Mouse (Mus musculus) layer of hippocampus, postnatal 36 days (tissue): Measurements from ENCODE around the gene Tacc2. TPM values are rescaled to one million over a fixed set of nuclear protein-coding genes. Genes with fewer than 3 reads are reported as not detected.
"Not testable (repeated sequence)": the region's sequence is repeated elsewhere in the genome, so short reads cannot be mapped to it uniquely, and the experiment has no call there.

Experiments used
- DNase-seq, 2 experiments: peaks; one replicate each; pipeline ENCODE4 v3.0.0; 2022
- total RNA-seq, 2 experiments: library from RNA; stranded (reverse); gene quantifications; 2 replicates each; pipeline ENCODE4 v1.2.3; 2021

The Tacc2 gene
- total RNA-seq, 2 experiments from 2014 or later: 73.1 to 82.4 TPM

DNA sequence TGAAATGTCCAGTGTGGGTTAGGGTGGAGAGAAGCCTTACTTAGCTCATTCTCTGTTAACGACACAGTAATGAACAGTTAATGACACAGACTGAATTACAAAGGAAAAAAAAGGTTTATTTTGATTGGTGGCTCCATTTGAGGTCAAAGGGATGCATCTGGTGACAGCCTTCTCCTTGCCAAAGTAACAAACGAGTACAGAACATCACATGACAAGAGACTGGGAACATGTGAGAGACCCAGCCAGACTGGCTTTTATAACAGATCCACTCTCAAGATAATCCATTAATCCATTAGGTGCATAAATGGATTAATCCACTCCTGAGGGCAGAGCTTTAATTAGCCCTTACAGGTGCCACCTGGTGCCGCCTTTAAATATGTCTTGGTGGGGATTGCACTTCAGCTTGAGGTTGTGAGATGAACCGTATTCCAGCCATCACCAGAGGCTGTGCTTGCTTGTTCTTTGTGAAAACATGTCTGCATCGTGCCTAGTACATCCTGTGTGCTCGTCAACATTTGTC, 75.9 kb downstream of the Tacc2 start:
- DNase-seq: no peak

DNA sequence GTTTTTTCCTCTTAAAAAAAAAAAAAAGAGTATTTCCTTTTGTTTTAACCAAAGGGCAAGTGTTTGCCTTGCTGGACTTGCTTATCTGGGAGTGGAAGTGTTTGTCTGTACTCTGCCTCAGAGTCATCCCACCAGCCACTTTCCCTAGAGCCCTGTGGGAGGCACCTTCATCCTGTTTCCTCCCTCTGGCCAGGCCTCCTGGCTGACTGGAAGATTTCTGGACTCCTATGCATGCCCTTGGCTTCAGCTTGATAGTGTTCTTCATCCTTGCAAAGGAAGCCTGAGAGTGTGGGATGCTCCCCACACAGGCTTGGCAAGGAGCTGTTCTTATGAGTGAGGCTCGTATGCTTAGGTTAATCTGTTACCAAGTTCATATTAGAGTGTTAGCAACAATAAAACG, 77.3 kb downstream of the Tacc2 start:
- no peak for DNase-seq

DNA sequence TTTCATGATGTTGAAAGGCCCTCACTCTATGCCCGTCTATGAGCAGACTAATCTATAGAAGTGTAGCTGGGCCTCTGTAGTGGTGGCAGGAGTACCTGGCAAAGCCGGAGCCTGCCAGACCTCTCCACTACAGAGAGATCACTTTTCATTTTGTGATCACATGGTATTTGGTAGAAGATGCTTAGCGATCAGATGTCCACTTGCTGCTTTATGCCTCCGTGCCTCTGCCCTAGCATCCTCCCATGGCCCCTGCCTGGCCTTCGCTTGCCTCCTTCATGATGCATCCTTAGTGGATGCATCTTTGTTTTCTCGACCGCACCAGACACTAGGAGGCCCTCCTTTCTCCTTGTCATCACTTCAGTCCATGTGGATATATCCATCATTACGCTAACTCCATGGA, 79.7 kb downstream of the Tacc2 start:
- no peak for DNase-seq

DNA sequence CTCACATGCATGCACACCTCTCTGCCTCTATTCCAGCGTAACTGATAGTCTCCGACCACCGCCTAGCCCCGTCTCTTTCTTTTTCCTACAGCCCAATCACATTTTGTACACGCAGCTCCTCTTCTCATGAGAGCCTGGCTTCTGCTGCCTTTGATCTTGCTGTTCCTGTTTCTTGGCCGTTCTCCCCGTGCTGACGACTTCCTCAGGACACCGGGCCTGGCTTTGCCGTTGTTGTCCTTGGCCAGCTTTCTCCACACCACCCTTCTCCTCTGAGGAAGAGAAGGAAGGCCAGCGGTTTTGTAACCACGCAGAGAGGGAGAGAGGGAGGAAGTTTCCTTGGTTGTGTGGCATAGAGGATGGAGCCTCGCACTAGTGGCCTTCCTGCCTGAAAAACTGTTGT, 80.5 kb downstream of the Tacc2 start:
- DNase-seq: no peak

DNA sequence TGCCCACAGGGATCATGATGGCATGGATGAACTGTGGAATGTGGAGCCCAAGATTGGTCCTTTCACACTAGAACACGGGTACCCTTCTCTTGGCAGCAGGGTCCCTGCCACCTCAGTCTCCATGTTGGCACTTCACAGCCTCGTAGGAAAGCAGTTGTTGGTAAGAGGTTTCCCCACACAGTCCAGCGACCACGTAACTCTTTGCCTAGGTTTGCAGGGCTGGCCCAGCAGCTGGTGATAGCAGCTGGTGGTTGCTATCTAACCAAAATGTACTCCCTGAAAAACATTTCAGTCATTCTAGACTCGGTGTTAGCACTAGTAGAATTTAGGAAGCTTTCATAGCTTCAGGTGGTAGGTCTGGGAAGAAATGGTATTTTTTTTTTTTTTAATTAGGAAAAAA, 81.9 kb downstream of the Tacc2 start:
- DNase-seq: no peak

DNA sequence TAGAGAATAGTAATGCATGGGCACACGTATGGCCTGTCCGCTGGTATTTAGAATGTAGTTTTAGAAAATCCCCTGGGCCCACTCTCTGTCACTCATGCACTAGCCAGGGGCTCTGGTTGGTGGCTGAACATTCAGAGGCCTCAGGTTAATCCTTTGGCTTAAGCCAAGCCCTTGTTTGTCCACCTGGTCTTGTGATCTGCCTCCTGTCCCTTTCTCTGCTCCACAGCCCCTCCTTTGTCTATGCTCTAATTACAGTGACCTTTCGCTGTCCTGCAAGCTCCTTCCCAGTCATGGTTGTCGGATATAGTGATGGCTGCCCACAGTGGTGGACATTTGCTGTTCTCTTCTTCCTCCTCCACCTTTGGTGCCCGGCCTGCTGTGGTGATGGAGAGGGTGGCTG, 85.0 kb downstream of the Tacc2 start:
- DNase-seq: no peak

DNA sequence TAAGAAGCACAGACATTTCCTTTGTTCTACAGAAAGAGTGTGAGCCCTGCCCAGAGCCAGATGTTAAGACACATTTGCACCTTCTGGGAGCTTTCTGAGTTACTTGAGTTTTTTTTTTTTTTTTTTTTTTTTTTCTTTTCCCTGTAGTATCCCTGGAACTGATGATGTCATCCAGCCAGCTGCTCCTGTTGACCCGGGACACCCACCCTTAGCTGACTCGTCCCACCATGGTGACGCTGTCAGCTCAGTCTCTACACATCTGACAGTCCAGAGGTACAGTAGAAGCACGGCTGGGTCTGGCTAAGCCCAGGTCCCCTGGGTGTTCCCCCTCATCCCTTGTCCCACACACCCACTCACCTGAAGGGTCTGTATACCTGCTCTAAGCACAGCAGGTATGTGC, 85.6 kb downstream of the Tacc2 start:
- no peak for DNase-seq

DNA sequence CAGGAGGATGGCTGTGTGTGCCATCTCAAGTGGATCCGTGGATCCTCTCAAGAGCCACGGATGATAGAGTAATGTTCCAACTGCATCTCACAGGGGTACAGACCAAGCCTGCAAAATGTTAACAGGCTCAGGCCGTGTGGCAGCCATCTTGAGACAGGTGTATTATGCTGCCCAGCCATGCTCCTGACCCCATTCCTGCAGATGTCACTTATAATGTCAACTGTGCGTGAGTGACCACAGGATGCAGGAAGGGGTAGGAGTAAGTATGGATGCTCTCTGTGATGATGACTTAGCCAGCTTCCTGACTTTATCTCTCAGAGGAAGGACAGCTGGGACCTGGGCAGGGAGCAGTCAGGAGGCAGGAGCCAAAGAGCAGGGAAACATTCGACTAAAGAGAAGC, 86.8 kb downstream of the Tacc2 start:
- no peak for DNase-seq

DNA sequence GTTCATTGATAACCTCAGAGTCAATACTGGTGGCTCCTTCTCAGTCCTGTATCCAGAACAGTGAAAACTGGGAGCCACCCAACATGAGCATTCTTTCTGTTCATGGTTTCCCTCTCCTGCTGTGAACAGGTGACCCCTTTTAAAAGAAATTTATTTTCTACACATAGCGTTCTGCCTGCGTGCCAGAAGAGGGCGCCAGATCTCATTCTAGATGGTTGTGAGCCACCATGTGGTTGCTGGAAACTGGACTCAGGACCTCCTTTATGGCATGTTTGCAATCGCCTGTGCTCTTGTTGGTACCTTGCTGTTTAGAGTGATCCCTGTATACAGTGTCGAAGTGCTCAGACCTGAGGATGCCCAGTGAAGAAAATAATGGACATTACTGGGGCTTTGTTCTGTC, 87.4 kb downstream of the Tacc2 start:
- DNase-seq: no peak

DNA sequence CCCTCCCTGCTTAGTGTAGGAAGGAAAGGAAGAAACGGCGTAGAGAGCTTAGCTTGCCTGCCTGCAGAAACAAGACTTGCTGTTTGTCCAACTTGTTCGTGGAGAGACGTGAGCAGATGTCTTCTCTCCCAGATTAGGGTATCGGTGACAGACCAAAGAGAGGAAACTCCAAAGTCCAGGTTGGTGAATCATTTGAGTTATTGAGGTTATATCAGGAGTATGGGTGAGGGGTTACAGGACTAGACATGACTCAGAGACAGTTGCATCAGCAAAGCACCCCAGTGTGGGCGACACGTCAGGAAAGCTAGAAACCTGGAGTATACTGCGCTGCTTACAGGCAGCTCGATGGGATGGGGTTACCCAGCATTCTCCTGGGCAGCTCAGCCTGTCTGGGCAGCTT, 88.1 kb downstream of the Tacc2 start:
- DNase-seq: no peak

DNA sequence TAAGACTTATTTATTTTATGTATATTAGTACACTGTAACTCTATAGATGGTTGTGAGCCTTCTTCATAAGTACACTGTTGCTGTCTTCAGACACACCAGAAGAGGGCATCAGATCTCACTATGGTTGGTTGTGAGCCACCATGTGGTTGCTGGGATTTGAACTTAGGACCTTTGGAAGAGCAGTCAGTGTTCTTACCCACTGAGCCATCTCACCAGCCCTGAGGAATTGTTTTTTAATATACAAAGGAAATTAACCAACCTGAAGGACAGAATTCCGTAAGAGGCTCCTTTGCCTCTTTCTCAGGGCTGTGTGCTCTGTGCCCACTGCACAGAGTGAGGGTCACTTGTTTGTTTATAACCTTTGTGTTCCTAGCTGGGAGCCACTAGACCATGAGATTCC, 90.8 kb downstream of the Tacc2 start:
- not testable (repeated sequence) for DNase-seq

DNA sequence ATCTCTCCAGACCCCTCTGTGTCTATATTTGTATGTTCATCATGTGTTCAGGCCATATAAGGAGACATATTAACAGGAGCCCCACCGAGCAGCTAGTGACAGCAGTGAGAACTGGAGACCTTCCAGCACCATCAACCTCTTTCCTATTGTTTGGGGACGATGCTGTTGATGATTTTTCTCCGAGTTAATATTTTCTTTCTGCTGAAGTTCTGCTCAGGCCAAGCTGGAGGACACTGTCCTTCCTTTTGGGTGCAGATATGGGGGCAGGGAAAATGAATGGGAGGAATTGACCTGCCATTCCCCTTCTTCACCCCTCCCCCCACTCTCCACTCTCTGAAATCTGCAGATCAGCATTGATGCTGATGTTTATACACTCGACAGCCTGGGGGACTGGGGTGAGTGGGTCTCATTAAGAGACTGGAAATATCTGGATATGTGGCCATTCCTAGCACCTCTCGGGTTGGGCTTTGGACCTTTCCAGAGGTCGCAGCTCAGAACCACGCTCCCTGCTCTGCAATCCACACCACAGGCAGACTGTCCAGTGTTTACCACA, 91.6 kb downstream of the Tacc2 start:
- DNase-seq: peak in 1 of 2 experiments; percentile 25

DNA sequence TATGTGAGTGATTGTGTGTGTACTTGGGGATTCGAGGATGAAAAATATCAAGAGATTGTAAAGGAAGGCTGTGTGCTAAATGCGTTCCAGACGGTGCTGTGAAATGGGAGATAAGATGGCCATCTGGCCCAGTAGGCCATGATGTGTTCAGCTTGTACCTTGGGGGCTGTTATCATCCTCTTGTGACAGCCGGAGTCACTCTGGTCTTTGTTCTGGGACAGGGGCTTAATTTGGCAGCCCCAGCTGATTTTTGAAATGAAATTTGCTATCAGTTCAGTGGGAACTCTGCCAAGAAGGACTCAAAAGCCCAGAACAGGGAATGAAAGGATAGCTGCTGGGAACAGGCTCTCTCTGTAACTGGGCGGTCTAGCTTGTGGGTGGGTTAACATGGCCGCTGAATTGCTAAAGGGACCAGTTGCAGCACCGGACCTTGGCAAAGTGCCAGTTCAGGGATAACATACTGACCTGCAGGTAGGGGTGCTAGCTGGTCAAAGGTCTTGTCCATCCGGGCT, 92.2 kb downstream of the Tacc2 start:
- peak in 1 of 2 experiments; percentile 21 for DNase-seq

DNA sequence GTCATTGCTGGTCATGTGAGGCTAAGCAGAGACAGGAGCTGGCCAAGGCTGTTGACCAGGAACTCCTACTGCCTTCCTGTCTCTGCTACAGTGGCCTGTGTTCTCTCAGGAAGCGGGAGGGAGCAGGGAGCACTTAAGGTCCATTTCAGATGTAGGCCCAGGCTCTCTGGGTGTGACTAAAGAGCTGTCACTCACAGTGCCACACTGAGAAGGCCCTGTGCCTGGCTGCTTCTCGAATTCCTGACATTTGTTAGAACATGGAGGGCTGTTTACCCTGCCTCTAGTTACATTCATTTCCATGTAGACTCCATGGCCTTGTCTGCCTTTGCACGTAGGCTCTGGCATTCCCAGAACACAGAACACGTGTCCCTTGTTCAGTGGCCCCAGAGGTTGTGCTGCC, 93.1 kb downstream of the Tacc2 start:
- no peak for DNase-seq

DNA sequence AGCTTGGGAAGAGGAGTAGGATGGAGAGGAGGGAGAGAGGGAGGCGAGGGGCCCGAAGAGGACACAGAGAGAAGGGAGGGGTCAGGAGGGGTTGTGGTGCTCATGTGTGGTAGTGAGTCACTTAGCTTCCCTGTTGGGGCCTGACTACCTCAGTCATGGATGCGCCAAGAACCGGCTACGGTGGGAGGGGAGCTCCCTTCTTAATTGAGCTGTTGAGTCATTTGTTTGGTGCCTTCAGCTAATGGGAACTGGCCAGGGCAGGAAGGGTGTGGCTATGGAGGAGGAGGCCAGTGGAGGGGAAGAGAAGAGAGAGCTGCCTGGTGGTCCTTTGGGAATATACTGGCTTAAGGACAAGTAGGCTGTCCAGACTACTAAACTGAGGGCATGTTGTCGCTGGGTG, 94.1 kb downstream of the Tacc2 start:
- DNase-seq: no peak

DNA sequence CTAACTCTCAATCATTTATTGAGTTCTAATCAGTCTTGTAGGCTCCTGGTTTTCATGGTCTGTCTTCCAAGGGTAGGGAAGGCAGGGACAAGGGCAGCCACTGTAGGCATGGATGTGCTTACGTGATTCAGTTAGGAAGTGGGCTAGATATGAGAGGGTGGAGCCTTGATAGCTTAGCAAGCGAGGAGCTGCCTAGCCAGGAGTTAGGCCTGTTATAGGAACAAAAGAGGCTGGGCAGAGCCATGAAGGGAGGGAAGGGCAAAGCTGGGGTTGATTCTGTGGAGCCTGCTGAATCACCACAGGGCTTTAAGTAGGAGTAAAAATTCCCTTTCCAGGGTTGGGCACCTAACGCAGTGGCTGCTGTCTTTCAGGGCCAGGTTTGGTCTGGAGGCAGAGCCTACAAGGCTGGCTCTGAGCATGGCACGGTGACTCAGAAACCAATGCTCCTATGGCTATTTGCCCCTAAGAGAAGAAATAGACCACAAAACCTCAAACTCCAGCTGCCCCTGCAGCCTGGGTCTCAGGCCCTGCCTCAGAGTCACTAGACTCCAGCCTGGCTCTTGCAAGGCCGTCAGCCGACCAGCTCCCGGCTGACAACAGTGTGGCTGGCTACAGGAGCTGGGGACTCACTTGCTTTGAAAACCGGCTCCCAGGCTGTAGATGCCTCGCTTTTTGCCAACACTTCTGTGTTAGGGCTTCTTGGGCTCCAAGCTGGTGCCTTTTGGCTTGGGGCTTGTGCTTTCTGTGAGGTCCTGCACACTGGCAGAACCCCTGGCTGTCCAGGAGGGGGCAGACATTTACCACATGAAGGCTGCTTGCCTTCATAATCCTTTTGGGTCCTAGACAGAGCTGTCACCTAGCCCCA, 96.2 kb downstream of the Tacc2 start:
- peak in 1 of 2 experiments; percentile 32 for DNase-seq

DNA sequence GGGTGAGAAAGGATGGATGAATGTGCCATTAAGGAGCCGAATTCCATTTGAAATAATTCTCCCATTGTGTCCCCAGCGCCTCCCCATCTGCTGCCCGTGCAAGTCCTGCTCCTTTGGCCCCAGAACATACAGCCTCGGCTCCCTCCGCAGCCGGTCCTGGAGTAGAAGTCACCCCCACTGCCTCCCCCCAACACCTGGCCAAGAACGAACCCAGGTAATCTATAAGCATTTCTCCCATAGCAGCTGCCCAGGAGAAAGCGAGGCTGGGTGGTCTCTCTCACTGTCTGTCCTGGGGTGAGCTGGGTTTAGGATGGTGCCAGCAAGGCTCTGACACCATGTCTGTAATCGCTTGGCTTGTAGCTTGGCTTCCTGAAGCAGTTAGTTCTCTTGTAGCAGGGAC, 97.3 kb downstream of the Tacc2 start:
- no peak for DNase-seq

DNA sequence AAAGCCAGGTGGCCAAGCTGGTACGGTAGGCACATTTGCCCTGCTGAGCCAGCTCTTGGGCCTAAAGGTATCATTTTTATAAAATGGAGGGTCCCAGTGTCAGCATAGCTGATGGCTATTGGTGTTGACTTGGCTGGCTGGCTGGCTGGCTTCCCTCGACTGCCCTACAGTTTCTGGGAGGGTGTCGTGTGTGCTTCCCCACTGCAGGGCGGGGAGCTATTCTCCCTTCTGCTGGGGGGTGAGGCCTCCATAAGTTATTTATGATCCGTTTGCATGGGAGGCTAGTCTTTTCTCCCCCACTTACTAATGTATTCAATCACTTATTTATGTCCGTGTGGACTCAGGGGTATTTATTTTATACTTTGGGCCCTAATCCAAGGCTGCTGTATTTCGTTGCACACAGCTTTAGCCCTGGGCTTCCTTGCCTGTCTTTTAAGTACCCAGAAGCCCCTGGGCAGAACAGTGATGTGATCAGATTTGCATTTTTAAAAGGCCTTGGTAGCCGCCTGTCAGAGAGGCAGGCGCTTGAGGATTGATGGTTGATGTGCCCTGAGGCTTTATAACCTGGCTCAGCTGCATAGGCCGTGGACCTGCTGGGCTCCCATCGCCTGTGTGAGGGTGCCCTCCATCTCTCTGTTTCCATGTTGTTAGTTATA, 99.8 kb downstream of the Tacc2 start:
- no peak for DNase-seq

DNA sequence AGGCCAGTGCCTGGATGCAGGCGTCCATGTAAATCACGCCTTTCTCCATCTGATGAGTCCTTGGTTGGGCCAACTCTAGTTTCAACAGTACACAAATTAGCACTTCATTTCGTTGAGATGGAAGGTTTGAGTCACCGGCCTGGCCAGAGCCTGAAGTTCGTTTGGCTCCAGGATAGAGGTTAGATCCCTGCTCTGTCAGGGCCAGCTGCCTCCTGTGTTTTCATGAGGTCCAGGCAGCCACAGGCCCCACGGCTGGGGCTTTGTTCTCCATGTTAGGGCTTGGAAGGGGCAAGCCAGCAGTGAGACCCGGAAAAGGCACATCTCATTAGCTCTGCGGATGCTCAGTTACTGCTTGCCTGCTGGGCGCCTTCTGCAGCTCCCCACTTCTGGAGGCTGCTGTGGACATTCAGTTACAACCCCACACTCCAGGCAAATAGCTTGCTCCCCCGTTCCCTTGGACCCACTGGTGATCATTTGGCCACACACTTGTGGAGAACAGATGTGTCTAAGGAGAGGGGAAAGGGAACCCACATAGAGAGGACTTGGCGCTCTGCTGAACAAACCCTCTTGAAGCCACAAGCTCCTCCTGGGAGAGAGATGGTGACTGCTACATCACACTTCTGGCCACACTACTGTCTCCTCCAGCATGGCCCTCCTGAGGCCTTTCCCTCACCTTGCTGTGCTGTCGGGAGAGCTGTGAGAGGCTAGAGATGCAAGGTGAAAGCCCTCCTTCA, 100.5 kb downstream of the Tacc2 start:
- DNase-seq: no peak

DNA sequence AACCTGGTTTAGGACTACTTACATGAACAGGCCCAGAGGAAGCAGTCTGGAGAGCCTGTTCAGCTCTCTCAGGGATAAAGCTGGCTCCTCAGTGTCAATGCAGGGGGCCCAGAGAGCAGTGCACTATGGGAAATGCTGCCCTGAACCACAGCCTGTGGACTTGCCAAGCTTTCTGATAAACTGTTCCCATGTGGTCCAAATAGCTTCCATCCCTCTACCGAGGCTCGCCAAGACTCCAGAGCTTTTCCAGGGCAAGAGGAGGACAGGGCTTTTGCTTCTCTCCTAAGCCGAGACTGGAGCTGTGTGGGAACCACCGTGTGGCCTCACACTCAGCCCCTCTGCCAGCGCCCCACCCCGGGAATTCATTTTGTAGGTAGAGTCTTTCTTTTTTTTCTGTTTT, 101.2 kb downstream of the Tacc2 start:
- no peak for DNase-seq

DNA sequence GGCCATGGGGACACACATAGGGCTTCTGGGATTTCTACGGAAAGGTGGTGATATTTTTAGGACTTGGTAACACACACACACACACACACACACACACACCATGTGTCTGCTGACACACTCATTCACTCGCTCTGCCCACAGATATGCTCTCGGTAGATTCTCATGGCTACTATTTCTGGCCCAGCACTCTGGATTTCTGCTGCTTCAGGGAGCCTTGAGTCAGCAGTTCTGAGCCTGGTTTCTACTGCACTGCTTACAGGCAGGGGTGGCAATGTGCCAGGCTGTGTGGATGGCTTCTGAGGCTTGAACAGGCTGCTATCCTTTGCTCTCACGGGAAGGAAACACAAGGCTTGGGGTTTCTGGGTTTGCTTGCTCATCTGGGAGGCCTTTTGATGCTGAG, 104.6 kb downstream of the Tacc2 start:
- DNase-seq: peak; percentile 54 to 58

DNA sequence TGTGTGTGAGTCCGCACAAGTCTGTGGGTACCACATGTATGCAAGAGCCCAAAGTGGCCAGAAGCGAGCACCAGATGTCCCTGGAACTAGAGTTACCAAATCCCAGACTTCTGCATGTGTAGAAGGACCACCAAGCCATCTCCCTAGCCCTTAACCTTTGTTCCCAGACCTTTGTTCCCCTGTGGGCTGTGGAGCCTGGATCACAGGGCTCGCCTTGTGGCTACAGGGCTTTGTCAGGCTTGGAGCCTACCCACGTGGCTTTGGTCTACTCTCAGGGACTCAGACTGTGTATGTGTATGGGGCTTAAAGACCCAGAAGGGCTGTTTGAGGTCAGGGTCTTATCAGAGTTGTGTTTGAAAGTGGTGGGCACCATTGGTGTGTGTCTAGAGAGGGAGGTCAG, 111.4 kb downstream of the Tacc2 start:
- DNase-seq: no peak

DNA sequence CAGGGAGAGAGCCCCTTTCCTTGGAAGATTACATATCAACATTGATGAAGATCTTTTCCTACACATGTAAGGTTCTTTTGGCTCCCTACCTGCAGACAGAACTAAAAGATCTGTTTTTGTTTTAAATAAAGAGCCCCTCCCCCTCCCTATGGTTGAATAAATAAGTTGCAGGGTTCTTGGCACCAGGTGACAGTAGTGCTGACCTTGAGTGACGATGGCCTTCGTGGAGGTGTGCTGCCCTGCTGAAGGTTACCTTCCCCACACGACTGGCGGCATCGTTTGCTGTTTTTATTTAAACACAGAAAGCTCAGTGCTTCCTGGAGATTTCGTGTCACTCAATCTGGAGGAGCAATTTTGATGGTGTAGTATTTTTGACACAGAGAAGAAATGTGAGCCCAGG, 113.6 kb downstream of the Tacc2 start:
- no peak for DNase-seq
